Mouse (Mus musculus) hindbrain, embryonic 11.5 days (tissue): ENCODE results near the gene 1600014C10Rik. TPM values are rescaled to one million over a fixed set of nuclear protein-coding genes. Genes with fewer than 3 reads are reported as not detected.

ENCODE experiments used
- ATAC-seq: fragments of 200-750 bp; cut with Nextera tagmentation; 2 replicates; pipeline ENCODE4 v1.8.0; 2017; ENCODE audit warnings: mild to moderate bottlenecking, moderate TSS enrichment, moderate library complexity; ENCODE audit not compliant: low FRiP score
- DNase-seq: peaks from one replicate; pipeline ENCODE4 v3.0.0-alpha.2; 2015; ENCODE audit warnings: low spot score
- H3K27ac ChIP-seq: fragments of 300-500 bp; sonication (generic); 2 replicates; pipeline ENCODE4 v1.5.1; 2014; ENCODE audit warnings: mild to moderate bottlenecking, low read depth, low read length
- H3K27me3 ChIP-seq: fragments of 300-500 bp; sonication (generic); 2 replicates; pipeline ENCODE4 v1.6.1; 2014; ENCODE audit warnings: mild to moderate bottlenecking, low read length, moderate library complexity, mixed read lengths; ENCODE audit not compliant: control insufficient read depth, insufficient read depth
- H3K36me3 ChIP-seq: fragments of 300-500 bp; sonication (generic); 2 replicates; pipeline ENCODE4 v1.6.1; 2014; ENCODE audit warnings: mild to moderate bottlenecking, low read length, moderate library complexity, mixed read lengths; ENCODE audit not compliant: control insufficient read depth, insufficient read depth
- H3K4me1 ChIP-seq: fragments of 300-500 bp; sonication (generic); replicated peaks from 2 replicates; pipeline ENCODE4 v1.6.1; 2014; ENCODE audit warnings: low read length, mixed read lengths; ENCODE audit not compliant: control insufficient read depth, insufficient read depth
- H3K4me2 ChIP-seq: fragments of 300-500 bp; sonication (generic); replicated peaks from 2 replicates; pipeline ENCODE4 v1.6.1; 2014; ENCODE audit warnings: mild to moderate bottlenecking, low read depth, low read length
- H3K4me3 ChIP-seq: fragments of 300-500 bp; sonication (generic); 2 replicates; pipeline ENCODE4 v1.5.1; 2014; ENCODE audit warnings: low read depth, low read length
- H3K9ac ChIP-seq: fragments of 300-500 bp; sonication (generic); 2 replicates; pipeline ENCODE4 v1.6.1; 2014; ENCODE audit warnings: low read depth, low read length
- H3K9me3 ChIP-seq: fragments of 300-500 bp; sonication (generic); 2 replicates; pipeline ENCODE4 v1.6.1; 2016; ENCODE audit warnings: low read length; ENCODE audit not compliant: control insufficient read depth
- WGBS: fragments of 180-500 bp; shearing (Covaris S2); extraction: QIAGEN DNeasy Blood & Tissue Kit; methylation state at CpG from one replicate; pipeline ENCODE4 v1.1.7; 2014; 5-methylcytosine and 5-hydroxymethylcytosine counted together
- polyA plus RNA-seq: library from polyadenylated mRNA; unstranded; fragments of >200 nt; fragmentation: Nextera tagmentation; extraction: Ambion mirVana; gene quantifications from 2 replicates; pipeline ENCODE4 v1.2.1, GENCODE M21; 2014

Gene 1600014C10Rik
- polyA plus RNA-seq, 1 experiment from 2014 or later, result 14.7 TPM

- Histone ChIP-seq H3K27me3 (no peaks in the 10 kb centered on the region), H3K4me2 (peak overlapping the region; percentile 87), H3K4me1 (no peaks in the 10 kb centered on the region; the same call in none of the 2 replicates), H3K27ac (no peak overlapping the region), H3K9me3 (no peaks in the 10 kb centered on the region), H3K9ac (peak overlapping the region; percentile 28; the same call in 1 of the 2 replicates), H3K4me3 (peak overlapping the region; percentile 54), H3K36me3 (no peaks in the 10 kb centered on the region)
- WGBS, result 22% methylated on average over 8 of the region's 8 CpGs
- DNase-seq (no peak), ATAC-seq (0 out of 2 replicates have a peak, but pooled peaks have one; percentile 4)
Observed at GRCm38 (mm10) chr7:38228329-38228728, 45.3 kb downstream of the 1600014C10Rik start.

GRCm38 (mm10) chr7:38230285-38230684, 47.3 kb downstream of the 1600014C10Rik start:
- no peak overlapping the region for H3K4me3 ChIP-seq
- no peak overlapping the region for H3K27ac ChIP-seq
- no peaks in the 10 kb centered on the region for H3K27me3 ChIP-seq
- H3K4me2 ChIP-seq, result no peak overlapping the region
- no peak for ATAC-seq
- DNase-seq, result no peak
- 20% methylated on average over 8 of the region's 8 CpGs for WGBS
- no peaks in the 10 kb centered on the region; the same call in none of the 2 replicates for H3K4me1 ChIP-seq
- no peak overlapping the region for H3K9ac ChIP-seq
- H3K9me3 ChIP-seq, result no peaks in the 10 kb centered on the region
- H3K36me3 ChIP-seq, result no peaks in the 10 kb centered on the region

- H3K4me2 ChIP-seq, result no peak overlapping the region
- H3K9me3 ChIP-seq, result no peaks in the 10 kb centered on the region
- H3K9ac ChIP-seq, result no peak overlapping the region
- no peak overlapping the region for H3K27ac ChIP-seq
- 48% methylated on average over 11 of the region's 11 CpGs for WGBS
- ATAC-seq (no peak), DNase-seq (no peak)
- no peaks in the 10 kb centered on the region for H3K36me3 ChIP-seq
- H3K4me1 ChIP-seq, result no peaks in the 10 kb centered on the region
- no peaks in the 10 kb centered on the region for H3K27me3 ChIP-seq
- no peak overlapping the region for H3K4me3 ChIP-seq
Observed at GRCm38 (mm10) chr7:38236400-38237105, 53.5 kb downstream of the 1600014C10Rik start.

GRCm38 (mm10) chr7:38237140-38237539, 54.1 kb downstream of the 1600014C10Rik start:
- H3K27ac ChIP-seq, result no peak overlapping the region
- no peaks in the 10 kb centered on the region for H3K36me3 ChIP-seq
- no peaks in the 10 kb centered on the region for H3K9me3 ChIP-seq
- H3K4me2 ChIP-seq, result no peak overlapping the region
- ATAC-seq (no peak), DNase-seq (no peak)
- H3K9ac ChIP-seq, result no peak overlapping the region
- no peaks in the 10 kb centered on the region for H3K4me1 ChIP-seq
- H3K4me3 ChIP-seq, result no peak overlapping the region
- no peaks in the 10 kb centered on the region for H3K27me3 ChIP-seq

- no peaks in the 10 kb centered on the region for H3K27me3 ChIP-seq
- no peaks in the 10 kb centered on the region for H3K9me3 ChIP-seq
- H3K27ac ChIP-seq, result no peak overlapping the region
- H3K36me3 ChIP-seq, result no peaks in the 10 kb centered on the region
- DNase-seq (no peak), ATAC-seq (no peak)
- H3K4me3 ChIP-seq, result no peak overlapping the region
- WGBS, result 85% methylated on average over 4 of the region's 4 CpGs
- no peak overlapping the region for H3K4me2 ChIP-seq
- no peaks in the 10 kb centered on the region for H3K4me1 ChIP-seq
- no peak overlapping the region for H3K9ac ChIP-seq
Observed at GRCm38 (mm10) chr7:38242417-38242816, 59.4 kb downstream of the 1600014C10Rik start.

Other genes starting within 250 kb of the 1600014C10Rik start
- 34.7 and 40.2 TPM in 2 replicates for gene Uri1, start 159.7 kb upstream of the 1600014C10Rik start, polyA plus RNA-seq
- 56.6 and 60.5 TPM in 2 replicates for gene Ccne1, start 75.7 kb upstream of the 1600014C10Rik start, polyA plus RNA-seq
- gene Plekhf1, start 44.8 kb downstream of the 1600014C10Rik start, polyA plus RNA-seq, result 1.6 and 1.9 TPM in 2 replicates
- gene Pop4, start 88.2 kb downstream of the 1600014C10Rik start, polyA plus RNA-seq, result 102 and 105 TPM in 2 replicates